Mouse (Mus musculus) cerebellum, adult (tissue): ENCODE data around the gene Tssk1.

Source experiments
- ATAC-seq: cut with Nextera tagmentation; 2 replicates; pipeline ENCODE4 v1.9.2; 2017; ENCODE audit warnings: mild to moderate bottlenecking, moderate library complexity, mixed read lengths; ENCODE audit not compliant: insufficient number of reproducible peaks, low FRiP score, low TSS enrichment

The Tssk1 gene

DNA sequence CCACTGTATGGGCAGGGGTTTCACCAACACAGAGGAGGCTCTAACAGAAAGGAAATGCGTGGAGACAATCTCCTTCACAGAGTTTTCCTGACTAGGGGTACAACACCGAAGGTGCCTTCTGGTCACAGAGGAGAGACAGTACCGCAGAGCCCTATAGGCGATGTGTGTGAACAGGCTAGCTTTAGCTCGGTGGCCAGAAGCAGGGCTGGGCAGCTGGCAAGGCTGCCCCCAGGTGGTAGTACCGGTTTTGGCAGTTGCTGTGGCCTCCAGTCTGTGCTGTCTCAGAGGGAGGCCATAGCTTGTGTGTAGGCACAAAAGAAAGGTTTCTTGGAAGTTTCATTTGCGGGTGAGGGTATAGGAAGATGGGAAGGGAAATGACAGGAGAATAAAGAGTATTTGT lies 44.8 kb downstream of the Tssk1 start:
- peak; percentile 91 for ATAC-seq

DNA sequence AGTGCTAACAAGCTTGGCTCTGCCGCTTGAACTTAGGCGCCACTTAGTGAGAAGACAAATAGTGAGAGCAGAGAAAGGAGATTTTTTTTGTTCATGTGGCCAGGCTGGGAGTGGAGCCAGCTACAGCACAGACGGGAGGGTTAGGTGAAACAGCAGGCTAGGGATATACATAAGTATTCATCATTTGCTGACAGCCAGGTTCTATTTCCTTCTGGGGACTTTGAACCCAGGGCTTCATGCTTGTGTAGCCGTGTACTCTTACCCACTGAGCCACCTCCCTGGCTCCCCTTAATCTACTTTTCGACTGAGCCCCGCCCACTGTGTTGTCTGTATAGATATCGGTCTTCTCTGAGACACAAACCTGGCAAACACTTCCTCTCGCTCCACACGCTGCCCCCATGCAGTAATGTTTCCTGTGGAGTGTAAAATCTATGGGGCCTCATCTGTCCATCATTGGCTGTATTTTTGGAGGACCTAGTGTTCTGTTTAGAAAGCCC lies 45.3 kb downstream of the Tssk1 start:
- no peak for ATAC-seq

- no peak for ATAC-seq
Measured at GRCm38 (mm10) chr16:17943466-17943865, 49.4 kb downstream of the Tssk1 start.

DNA sequence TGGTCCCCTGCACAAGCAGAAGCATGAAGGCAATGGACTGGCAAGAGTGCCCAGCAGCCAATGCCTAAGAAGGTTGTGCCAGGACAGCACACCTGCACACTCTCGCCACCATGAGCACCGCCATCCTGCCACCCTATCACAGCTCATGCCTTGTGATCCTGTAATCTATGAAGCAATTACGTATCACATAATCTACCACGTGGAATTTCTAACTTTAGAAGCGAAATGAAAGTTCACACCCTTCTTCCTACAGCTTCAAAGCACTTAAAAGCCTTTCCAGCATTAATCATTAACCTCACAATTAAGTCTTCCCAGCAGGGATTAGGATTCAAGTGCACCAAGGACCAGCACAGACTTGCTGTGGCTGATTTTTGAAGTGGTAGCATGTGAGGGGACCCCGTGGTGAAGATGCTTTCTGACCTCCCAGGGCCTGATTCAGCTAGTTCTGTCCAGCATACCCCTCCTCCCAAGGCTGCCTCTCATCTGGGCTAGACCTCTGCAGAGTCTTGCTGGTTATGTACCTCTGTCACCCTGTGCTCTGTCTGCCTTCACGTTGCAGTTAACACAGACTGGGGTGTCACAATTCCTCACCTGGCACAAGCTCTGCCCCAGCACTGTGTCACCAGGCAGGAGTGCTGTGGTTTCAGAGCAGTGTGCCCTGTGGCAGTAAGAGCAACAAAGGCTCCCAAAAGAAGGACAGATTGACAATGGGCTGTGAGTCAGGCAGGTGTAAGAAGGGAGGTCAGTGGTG lies 51.2 kb downstream of the Tssk1 start:
- ATAC-seq, result no peak
